Mouse (Mus musculus) bone marrow, adult 2 months (tissue): ENCODE data around the gene Olfr610.

Source experiments
- CTCF ChIP-seq: fragments of 200-500 bp; IDR thresholded peaks from 2 replicates; pipeline ENCODE4 v1.5.1; 2011; ENCODE audit warnings: low read length, control low read depth; ENCODE audit not compliant: control insufficient read depth, insufficient read depth
- POLR2A ChIP-seq: fragments of 200-500 bp; IDR thresholded peaks from 2 replicates; pipeline ENCODE4 v1.6.1; 2011; ENCODE audit warnings: low read depth, mild to moderate bottlenecking, control low read depth, low read length, borderline replicate concordance; ENCODE audit not compliant: control insufficient read depth

DNA sequence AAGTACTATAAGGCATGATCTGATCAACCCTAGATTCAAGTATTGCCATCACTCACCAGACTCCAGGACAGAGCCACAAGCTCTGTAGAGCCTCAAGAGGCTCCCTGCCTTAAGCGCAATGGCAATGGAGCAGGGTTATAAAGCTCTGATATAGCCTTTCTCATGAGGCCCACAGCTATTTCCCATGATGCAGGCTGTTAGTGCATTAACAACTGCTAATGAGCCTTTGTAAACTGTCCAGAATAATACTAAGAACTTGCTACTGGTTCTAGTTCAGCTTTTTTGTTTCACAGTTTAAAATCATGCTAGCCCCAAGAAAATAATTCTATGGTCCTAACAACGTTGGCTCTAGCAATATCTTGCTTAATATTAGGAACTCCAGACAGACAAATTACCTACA lies at the start of gene Olfr610:
- TF ChIP-seq POLR2A: no peak
- no peak for TF ChIP-seq CTCF
